Mouse (Mus musculus) cerebellum, adult 2 months (tissue): Measurements from ENCODE around the gene Iqcn. TPM values are rescaled to one million over a fixed set of nuclear protein-coding genes. Genes with fewer than 3 reads are reported as not detected.

ENCODE experiments used
- DNase-seq, 2 experiments: peaks; one replicate each; pipeline ENCODE4 v3.0.0; 2021
- H3K27ac ChIP-seq: fragments of 200-500 bp; 2 replicates; pipeline ENCODE4 v1.5.1; 2012; ENCODE audit warnings: low read length, control low read depth, inconsistent platforms; ENCODE audit not compliant: insufficient read depth
- H3K27me3 ChIP-seq: fragments of 200-500 bp; 2 replicates; pipeline ENCODE4 v1.6.1; 2012; ENCODE audit warnings: inconsistent platforms, mild to moderate bottlenecking, low read length, moderate library complexity; ENCODE audit not compliant: control insufficient read depth, insufficient read depth
- H3K4me1 ChIP-seq: fragments of 200-500 bp; 2 replicates; pipeline ENCODE4 v1.6.1; 2011; ENCODE audit warnings: low read length; ENCODE audit not compliant: control insufficient read depth, insufficient read depth
- H3K4me3 ChIP-seq: fragments of 200-500 bp; replicated peaks from 2 replicates; pipeline ENCODE3; 2011; ENCODE audit warnings: mild to moderate bottlenecking, low read depth, low read length, control low read depth; ENCODE audit not compliant: insufficient read depth
- CTCF ChIP-seq: fragments of 200-500 bp; IDR thresholded peaks from 2 replicates; pipeline ENCODE4 v1.5.1; 2011; ENCODE audit warnings: low read depth, mild to moderate bottlenecking, control low read depth, low read length, moderate library complexity, borderline replicate concordance; ENCODE audit not compliant: insufficient read depth
- POLR2A ChIP-seq: fragments of 200-500 bp; IDR thresholded peaks from 2 replicates; pipeline ENCODE4 v1.6.1; 2011; ENCODE audit warnings: low read length, control low read depth, borderline replicate concordance; ENCODE audit not compliant: insufficient read depth
- WGBS: fragments of 180-500 bp; shearing (Covaris S2); methylation state at CpG from one replicate; pipeline ENCODE4 v1.1.7; 2018; 5-methylcytosine and 5-hydroxymethylcytosine counted together
- polyA plus RNA-seq: library from polyadenylated mRNA; depleted of rRNA; stranded (reverse); fragments of >200 nt; gene quantifications from 2 replicates; pipeline ENCODE4 v1.2.3, GENCODE M21; 2012

Gene Iqcn
- polyA plus RNA-seq, 1 experiment: 0.08 TPM

DNA sequence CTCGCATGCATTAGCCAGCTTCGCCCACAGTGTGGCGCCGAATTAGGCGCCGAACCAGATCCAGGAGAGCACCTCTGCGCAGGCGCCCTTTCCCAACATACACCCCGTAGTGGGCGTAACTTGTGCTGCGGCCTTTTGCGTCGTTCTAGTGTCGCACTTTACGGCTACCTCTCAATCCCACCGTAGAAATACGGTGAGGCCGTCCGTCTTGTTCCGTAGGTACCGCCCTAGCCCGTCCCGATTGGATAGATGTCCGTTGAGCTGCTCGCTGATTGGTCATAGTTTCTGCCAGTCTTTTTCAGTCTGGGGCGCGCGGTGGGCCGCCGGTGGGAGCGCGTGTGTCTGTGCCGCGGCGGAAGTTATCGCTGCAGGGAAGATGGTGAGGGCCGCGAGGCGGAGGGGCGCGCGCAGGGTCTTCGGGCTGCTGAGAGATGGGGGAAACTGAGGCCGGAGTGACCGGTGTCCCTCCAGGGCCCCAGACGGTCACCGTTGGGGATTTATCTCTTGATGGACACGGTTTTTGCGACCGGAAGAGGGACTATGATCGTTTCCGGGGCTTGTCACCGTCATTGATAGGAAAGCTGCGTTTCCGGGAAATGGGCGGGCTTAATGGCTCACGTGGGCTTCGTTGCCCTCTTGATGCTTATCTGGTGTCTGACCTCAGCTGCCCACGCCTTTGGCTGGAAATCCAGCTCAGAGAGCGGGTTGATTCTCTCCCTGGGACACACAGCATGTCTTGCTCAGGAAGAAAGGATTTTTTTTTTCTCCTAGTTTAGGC, 30.0 kb upstream of the Iqcn start, which contains the start of gene Lsm4:
Gene Lsm4, plus strand, starts transcription at position 170 of the 778 bp plus-strand sequence.
- Histone ChIP-seq H3K27ac (peak within 1 kb of the TSS; percentile 98), H3K4me3 (peak within 1 kb of the TSS; percentile 76), H3K27me3 (no peaks in the 10 kb centered on the region), H3K4me1 (peaks cover 10% of the 10 kb centered on the region)
- DNase-seq: peak; percentile 99 to 100
- TF ChIP-seq POLR2A: peak; percentile 83; the same call in 1 of the 2 replicates
- peak; percentile 85 for TF ChIP-seq CTCF
- under 1% methylated on average over 60 of the region's 60 CpGs for WGBS

DNA sequence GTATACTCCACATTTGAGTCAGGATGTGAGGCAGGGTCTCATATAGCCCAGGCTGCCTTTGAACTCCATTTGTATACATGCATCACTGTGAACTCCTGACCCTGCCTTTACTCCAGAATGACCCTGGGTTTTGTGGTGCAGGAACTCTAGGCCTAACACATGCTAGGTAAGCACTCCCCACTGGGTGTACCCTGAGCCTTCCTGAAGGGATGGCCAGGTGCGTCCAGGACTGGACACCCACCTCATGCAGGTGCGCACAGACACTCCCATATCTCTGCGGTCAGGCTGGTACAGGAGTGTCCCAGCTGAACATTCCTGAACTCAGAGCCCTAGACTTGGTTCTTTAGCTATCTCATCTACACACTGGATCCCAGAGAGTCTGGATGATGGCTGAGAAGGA, 29.1 kb upstream of the Iqcn start:
- TF ChIP-seq CTCF (no peak), POLR2A (no peak)
- Histone ChIP-seq H3K4me3 (peak overlapping the region; percentile 76), H3K4me1 (peaks cover 10% of the 10 kb centered on the region), H3K27me3 (no peaks in the 10 kb centered on the region), H3K27ac (peak overlapping the region; percentile 98)
- WGBS: 82% methylated on average over 3 of the region's 3 CpGs
- DNase-seq: peak in 1 of 2 experiments; percentile 31

DNA sequence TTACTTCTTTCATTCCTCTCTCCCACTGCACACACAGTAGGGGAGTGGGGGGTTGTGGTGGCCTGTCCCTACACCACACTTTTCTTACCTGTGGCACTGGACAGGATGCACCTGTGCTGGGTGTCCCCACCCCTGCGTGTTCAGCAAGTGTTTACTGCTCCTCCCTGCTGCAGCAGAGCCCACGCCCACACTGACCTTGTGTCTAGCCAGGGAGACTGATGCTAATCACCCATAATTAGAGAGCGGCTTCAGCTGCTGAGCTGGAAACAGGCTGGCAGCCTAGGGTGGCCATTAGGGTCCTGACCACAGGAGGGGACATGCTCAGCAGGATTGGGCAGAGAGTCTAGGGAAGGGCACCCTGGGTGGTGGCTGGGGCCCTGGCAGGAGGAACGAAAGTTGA, 28.5 kb upstream of the Iqcn start:
- peaks cover 10% of the 10 kb centered on the region for H3K4me1 ChIP-seq
- 71% methylated on average over 4 of the region's 4 CpGs for WGBS
- no peaks in the 10 kb centered on the region for H3K27me3 ChIP-seq
- no peak for TF ChIP-seq POLR2A
- no peak for TF ChIP-seq CTCF
- H3K27ac ChIP-seq: peak overlapping the region; percentile 98; the same call in 1 of the 2 replicates
- H3K4me3 ChIP-seq: no peak overlapping the region
- no peak for DNase-seq

DNA sequence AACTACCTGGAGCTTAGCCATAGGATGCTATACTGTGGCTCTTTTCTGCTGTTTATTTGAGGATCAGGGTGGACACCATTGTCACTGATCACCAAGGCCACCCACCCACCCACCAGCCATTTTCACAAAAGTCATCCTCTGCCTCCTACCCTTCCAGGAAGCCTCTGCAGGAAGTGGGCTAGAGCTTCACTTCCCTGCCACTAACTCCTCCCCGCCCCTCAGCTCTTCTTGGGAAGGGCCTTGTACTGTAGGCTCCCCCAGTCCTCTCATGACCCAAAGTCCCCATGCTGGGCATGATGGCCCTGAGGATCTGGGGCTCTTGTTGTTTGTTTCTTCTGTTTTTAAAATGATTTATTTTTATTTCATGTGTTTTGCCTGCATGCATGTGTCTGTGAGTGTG, 27.9 kb upstream of the Iqcn start:
- WGBS: 100% methylated on average over 1 of the region's 1 CpGs
- no peak for TF ChIP-seq CTCF
- no peak for TF ChIP-seq POLR2A
- H3K27ac ChIP-seq: no peak overlapping the region
- H3K4me3 ChIP-seq: no peak overlapping the region
- peaks cover 10% of the 10 kb centered on the region for H3K4me1 ChIP-seq
- H3K27me3 ChIP-seq: no peaks in the 10 kb centered on the region
- no peak for DNase-seq

DNA sequence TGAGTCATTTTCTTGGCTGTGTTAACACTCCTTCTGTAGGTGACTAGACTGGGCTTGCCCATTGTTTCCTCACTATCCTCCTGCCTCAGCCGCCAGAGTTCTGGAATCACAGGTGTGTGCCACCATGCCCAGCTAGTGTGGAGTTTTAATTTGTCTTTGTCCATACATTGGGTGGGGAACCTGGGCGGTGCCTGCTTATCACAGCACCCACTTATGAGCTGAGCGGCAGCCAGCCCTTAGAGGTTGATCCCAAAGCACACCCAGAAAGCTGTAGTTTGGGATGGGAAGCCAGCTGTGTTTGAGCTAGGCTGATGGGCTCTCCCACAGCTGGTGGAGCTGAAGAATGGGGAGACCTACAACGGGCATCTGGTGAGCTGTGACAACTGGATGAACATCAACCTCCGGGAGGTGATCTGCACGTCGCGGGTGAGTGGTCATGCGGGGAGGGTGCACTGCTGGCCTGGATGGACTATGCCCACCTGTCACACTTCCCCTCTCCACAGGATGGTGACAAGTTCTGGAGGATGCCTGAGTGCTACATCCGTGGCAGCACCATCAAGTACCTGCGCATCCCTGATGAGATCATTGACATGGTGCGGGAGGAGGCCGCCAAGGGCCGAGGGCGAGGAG, 25.7 kb upstream of the Iqcn start:
- Histone ChIP-seq H3K4me3 (no peak overlapping the region), H3K4me1 (peaks cover 14% of the 10 kb centered on the region), H3K27ac (no peak overlapping the region)

DNA sequence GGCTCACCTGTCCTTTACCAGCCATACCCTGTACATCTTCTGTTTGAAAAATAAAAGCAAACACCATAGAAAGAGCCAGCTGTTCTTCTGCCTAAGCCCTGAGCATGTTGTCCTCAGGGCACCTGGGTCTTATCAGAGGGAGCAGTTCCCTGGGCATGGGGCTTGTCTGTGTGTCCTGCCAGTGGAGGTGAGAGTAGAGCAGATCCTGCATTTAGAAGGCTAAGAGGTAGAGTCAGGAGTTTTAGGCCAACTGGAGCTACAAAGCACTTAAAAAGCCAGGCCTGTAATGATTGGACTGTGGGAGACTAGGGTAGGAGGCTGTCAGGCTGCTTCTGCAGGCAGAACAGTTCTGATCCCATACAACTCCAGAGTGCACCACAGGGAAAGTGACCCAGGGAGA, 24.6 kb upstream of the Iqcn start:
- Histone ChIP-seq H3K4me1 (peaks cover 14% of the 10 kb centered on the region), H3K27ac (no peak overlapping the region), H3K27me3 (no peaks in the 10 kb centered on the region), H3K4me3 (no peak overlapping the region)
- TF ChIP-seq CTCF: no peak
- no peak for TF ChIP-seq POLR2A
- DNase-seq: no peak

More for the DNA sequence above, 25.7 kb upstream of the Iqcn start:
- 83% methylated on average over 15 of the region's 15 CpGs for WGBS
- no peak for DNase-seq
- no peaks in the 10 kb centered on the region for H3K27me3 ChIP-seq
- no peak for TF ChIP-seq POLR2A

DNA sequence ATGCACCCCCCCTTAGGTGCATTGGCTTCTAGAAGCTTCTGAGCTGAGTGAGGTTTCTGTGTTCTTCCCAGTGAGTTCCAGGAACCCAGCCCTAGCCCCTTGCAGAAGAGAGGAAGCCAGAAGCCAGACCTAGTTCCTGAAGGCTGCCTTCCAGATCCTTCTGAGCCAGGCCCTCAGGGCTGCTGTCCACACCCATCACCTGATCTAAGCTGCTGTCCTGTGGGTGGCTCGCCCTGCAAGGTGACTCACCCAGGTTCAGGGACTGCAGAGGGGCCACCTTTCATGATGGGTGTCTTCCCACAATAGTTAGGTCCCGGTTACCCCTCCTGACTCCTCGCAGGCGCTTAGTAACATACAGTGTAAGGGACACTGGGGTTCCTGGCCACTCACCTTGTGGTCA, 23.9 kb upstream of the Iqcn start:
- no peak overlapping the region for H3K4me3 ChIP-seq
- no peaks in the 10 kb centered on the region for H3K27me3 ChIP-seq
- no peak overlapping the region for H3K27ac ChIP-seq
- no peak for DNase-seq
- WGBS: 93% methylated on average over 4 of the region's 4 CpGs
- H3K4me1 ChIP-seq: peaks cover 14% of the 10 kb centered on the region
- TF ChIP-seq POLR2A (no peak), CTCF (no peak)

DNA sequence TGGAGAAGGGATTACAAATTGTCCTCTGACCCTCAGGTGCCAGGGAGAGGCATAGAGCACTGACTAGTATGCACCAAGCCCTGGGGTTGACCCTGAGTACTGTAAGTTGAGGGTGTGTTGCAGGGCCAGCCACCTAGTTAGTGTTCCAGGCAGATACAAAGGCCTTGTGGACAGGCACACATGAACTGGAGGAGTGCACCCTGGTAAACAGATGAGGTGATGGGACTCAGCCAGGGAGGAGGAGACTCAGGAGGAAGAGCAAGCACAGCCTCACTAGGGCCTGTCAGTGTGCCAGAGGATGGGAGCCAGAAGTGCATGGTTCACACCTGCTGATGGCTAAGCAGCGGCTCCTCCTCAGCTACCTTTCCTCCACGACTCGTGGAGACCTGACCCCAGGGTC, 23.2 kb upstream of the Iqcn start:
- H3K4me1 ChIP-seq: peaks cover 10% of the 10 kb centered on the region; the same call in 1 of the 2 replicates
- no peak for TF ChIP-seq POLR2A
- no peak for TF ChIP-seq CTCF
- H3K27ac ChIP-seq: no peak overlapping the region

DNA sequence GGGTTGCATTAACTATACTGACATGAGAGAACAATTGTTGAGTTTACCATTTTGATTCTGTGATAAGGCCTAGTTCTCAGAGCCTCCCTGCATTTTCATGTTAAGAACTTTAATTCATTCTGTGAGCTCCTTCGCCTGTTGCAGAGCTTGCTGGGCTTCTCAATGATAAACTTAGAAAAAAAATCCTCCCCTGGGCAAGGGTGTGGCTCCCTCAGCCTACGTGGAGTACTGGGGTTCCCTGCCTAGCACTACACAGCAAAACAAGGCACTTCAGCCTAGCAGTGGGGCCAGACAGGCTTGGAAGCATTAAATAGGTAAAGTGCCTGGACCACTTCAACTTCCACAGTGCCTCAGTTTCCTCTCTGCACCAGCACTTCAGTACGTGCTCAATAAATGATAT, 21.8 kb upstream of the Iqcn start:
- DNase-seq: no peak
- H3K4me3 ChIP-seq: no peak overlapping the region
- H3K27me3 ChIP-seq: no peaks in the 10 kb centered on the region
- WGBS: 92% methylated on average over 3 of the region's 3 CpGs
- H3K27ac ChIP-seq: no peak overlapping the region
- H3K4me1 ChIP-seq: peaks cover 10% of the 10 kb centered on the region; the same call in 1 of the 2 replicates
- TF ChIP-seq POLR2A (no peak), CTCF (no peak)

More for the DNA sequence above, 23.2 kb upstream of the Iqcn start:
- H3K27me3 ChIP-seq: no peaks in the 10 kb centered on the region
- no peak overlapping the region for H3K4me3 ChIP-seq
- no peak for DNase-seq
- 21% methylated on average over 3 of the region's 3 CpGs for WGBS
